Mouse (Mus musculus) heart, embryonic 16.5 days (tissue): Measurements from ENCODE around the gene 9230110F15Rik. TPM values are rescaled to one million over a fixed set of nuclear protein-coding genes. Genes with fewer than 3 reads are reported as not detected.
"Not testable (repeated sequence)": the region's sequence is repeated elsewhere in the genome, so short reads cannot be mapped to it uniquely, and the experiment has no call there.

Source experiments
- ATAC-seq: fragments of 200-750 bp; cut with Nextera tagmentation; replicated peaks from 2 replicates; pipeline ENCODE4 v1.8.0; 2017; ENCODE audit warnings: moderate number of reproducible peaks; ENCODE audit not compliant: insufficient read depth, low FRiP score; ENCODE audit errors: extremely low read depth
- H3K27ac ChIP-seq: fragments of 300-500 bp; sonication (generic); 2 replicates; pipeline ENCODE4 v1.5.1; 2014; ENCODE audit warnings: mild to moderate bottlenecking, low read length, control low read depth, moderate library complexity
- H3K27me3 ChIP-seq: fragments of 300-500 bp; sonication (generic); 2 replicates; pipeline ENCODE4 v1.6.1; 2014; ENCODE audit warnings: low read length, mixed read lengths; ENCODE audit not compliant: control insufficient read depth, insufficient read depth
- H3K36me3 ChIP-seq: fragments of 300-500 bp; sonication (generic); 2 replicates; pipeline ENCODE4 v1.6.1; 2014; ENCODE audit not compliant: control insufficient read depth, insufficient read depth
- H3K4me1 ChIP-seq: fragments of 300-500 bp; sonication (generic); 2 replicates; pipeline ENCODE4 v1.6.1; 2014; ENCODE audit warnings: low read length, mixed read lengths; ENCODE audit not compliant: control insufficient read depth, insufficient read depth
- H3K4me2 ChIP-seq: fragments of 300-500 bp; sonication (generic); 2 replicates; pipeline ENCODE4 v1.6.1; 2014; ENCODE audit warnings: low read depth, mild to moderate bottlenecking, control low read depth, low read length
- H3K4me3 ChIP-seq: fragments of 300-500 bp; sonication (generic); 2 replicates; pipeline ENCODE4 v1.5.1; 2014; ENCODE audit warnings: mild to moderate bottlenecking, control low read depth, low read length
- H3K9ac ChIP-seq: fragments of 300-500 bp; sonication (generic); 2 replicates; pipeline ENCODE4 v1.6.1; 2014; ENCODE audit warnings: low read length, control low read depth
- H3K9me3 ChIP-seq: fragments of 300-500 bp; sonication (generic); replicated peaks from 2 replicates; pipeline ENCODE4 v1.6.1; 2016; ENCODE audit warnings: low read length; ENCODE audit not compliant: control insufficient read depth
- WGBS: fragments of 180-500 bp; shearing (Covaris S2); extraction: QIAGEN DNeasy Blood & Tissue Kit; methylation state at CpG from one replicate; pipeline ENCODE4 v1.1.7; 2014; 5-methylcytosine and 5-hydroxymethylcytosine counted together
- polyA plus RNA-seq: library from polyadenylated mRNA; unstranded; fragments of >200 nt; fragmentation: Nextera tagmentation; extraction: Ambion mirVana; gene quantifications from 2 replicates; pipeline ENCODE4 v1.2.1, GENCODE M21; 2015

Gene 9230110F15Rik
- polyA plus RNA-seq, result not detected in 2 replicates

DNA sequence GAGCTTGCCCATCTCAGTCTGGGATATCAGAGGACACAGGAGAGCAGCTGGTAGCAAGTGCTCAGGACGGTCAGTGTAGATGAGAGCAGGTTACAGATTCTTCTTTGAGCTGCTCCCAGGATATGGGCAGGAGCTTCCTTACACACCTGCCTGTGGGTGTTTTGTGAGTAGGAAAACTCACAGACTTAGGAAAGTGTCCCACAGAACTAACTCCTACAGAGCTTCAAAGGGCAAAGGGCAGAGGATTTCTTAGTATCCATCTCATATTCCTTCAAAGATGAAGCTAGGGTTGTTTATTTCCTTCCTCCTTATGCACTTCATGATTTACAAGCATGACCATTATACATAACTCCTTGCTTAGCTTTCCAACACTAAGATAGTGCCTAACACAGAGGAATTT is at the start of gene 9230110F15Rik:
TSS of gene 9230110F15Rik (minus strand) at position 101 of the 400 bp plus-strand sequence.
- H3K9me3 ChIP-seq, result no peaks in the 10 kb centered on the region
- H3K27me3 ChIP-seq, result no peaks in the 10 kb centered on the region
- no peak within 1 kb of the TSS for H3K4me2 ChIP-seq
- ATAC-seq, result no peak
- no peak within 1 kb of the TSS for H3K27ac ChIP-seq
- no peak within 1 kb of the TSS for H3K4me3 ChIP-seq
- H3K9ac ChIP-seq, result no peak within 1 kb of the TSS
- H3K4me1 ChIP-seq, result no peaks in the 10 kb centered on the region
- no peaks in the 10 kb centered on the region for H3K36me3 ChIP-seq
- 56% methylated on average over 1 of the region's 1 CpGs for WGBS

DNA sequence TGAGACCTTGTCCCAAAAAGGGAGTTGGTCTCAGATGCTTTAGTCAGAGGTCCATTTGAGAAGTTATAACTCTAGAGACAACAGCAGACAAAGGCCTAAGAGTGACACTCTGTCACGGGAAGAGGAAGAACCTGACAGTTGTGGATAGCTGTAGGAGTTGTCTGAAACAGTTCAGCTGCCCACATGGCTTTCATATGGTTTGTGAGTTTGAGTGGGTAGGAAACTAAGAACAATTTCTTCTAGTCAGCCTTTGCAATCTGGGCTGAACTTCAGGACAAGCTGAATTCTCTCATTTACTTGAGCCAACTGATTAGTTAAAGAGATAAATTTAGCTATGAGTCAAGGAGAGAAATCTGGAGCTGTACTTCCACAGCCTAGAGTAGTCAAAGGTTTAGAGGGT is 49.2 kb upstream of the 9230110F15Rik start:
- not testable (repeated sequence) for H3K4me2 ChIP-seq, H3K27ac ChIP-seq, H3K4me3 ChIP-seq, H3K9ac ChIP-seq, H3K4me1 ChIP-seq, H3K36me3 ChIP-seq, ATAC-seq, H3K27me3 ChIP-seq, H3K9me3 ChIP-seq
- WGBS, result 46% methylated on average over 1 of the region's 1 CpGs

DNA sequence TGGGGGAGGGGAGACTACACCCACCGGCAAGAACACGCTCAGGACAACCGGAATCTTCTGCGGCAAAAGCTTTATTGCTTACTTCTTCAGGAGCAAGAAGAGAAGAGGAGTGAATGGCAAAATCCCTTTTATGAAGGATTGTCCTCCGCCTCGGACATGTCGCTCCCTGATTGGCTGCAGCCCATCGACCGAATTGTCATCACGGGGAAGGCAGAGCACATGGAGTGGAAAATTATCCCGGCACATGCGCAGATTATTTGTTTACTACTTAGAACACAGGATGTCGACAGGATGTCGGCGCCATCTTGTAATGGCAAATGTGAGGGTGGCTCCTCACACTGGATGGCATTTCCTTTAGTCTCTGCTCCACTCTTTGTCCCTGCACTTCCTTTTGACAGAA is 26.1 kb downstream of the 9230110F15Rik start:
- 90% methylated on average over 15 of the region's 15 CpGs for WGBS
- H3K9me3 ChIP-seq, ATAC-seq, H3K27ac ChIP-seq, H3K4me2 ChIP-seq, H3K9ac ChIP-seq, H3K27me3 ChIP-seq, H3K4me1 ChIP-seq, H3K4me3 ChIP-seq, H3K36me3 ChIP-seq: not testable (repeated sequence)

DNA sequence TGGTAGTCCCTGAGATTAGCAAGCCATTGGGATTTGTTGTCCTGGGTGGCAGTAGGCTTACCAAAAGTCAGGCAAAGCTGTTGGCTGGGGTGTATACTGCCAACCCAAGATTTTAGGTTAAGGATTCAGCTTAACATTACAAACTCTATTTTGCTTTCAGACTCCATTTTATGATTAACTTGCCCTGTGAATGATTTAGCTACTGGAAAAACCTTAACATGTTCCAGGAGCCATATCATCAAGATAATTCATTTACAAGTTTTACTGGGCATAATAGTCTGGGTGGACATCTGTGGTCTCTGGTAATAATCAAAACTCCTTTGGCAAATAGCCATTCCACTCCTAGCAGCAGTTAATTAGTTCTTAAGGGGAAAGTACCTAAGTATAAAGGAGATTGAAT is 45.8 kb downstream of the 9230110F15Rik start:
- Histone ChIP-seq H3K36me3 (no peaks in the 10 kb centered on the region), H3K4me1 (no peaks in the 10 kb centered on the region), H3K4me3 (no peak overlapping the region), H3K27me3 (no peaks in the 10 kb centered on the region), H3K4me2 (no peak overlapping the region), H3K27ac (no peak overlapping the region), H3K9ac (no peak overlapping the region), H3K9me3 (0 out of 2 replicates have a peak, but pooled peaks cover 6% of the 10 kb centered on the region)
- no peak for ATAC-seq

DNA sequence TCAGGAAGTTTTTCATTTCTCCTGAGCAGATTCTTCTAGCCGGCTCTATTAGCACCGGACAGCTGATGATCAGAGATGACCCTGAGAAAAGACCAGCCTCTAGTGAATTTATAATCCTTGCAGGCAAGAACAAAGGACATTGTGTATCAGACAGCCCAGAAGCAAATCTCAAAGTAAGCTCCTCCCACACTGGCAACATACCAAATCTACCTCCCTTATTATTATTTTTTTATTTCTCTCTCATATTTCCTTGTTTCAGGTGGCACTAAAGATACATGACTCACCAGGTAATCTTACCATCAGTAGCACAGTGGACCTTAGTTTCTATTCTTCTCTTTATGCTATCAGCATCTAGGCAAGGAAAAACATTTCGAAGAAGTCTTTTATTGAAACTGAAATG is 53.9 kb downstream of the 9230110F15Rik start, which contains the start of the genes Gm27235 and D730048I06Rik:
TSS of gene Gm27235 (minus strand) at position 101 of the 400 bp plus-strand sequence.
TSS of gene D730048I06Rik (minus strand) at position 112 of the 400 bp plus-strand sequence.
- Histone ChIP-seq H3K9ac (no peak within 1 kb of the TSS), H3K27ac (no peak within 1 kb of the TSS), H3K9me3 (no peaks in the 10 kb centered on the region; the same call in 1 of the 2 replicates), H3K4me2 (no peak within 1 kb of the TSS), H3K36me3 (no peaks in the 10 kb centered on the region), H3K4me3 (no peak within 1 kb of the TSS), H3K27me3 (no peaks in the 10 kb centered on the region), H3K4me1 (no peaks in the 10 kb centered on the region)
- WGBS, result 82% methylated on average over 3 of the region's 3 CpGs
- ATAC-seq, result no peak

Other genes starting within 250 kb of the 9230110F15Rik start
- gene Pate4, start 232.2 kb downstream of the 9230110F15Rik start, polyA plus RNA-seq, result not detected in 2 replicates
- gene Pate3, start 195.9 kb downstream of the 9230110F15Rik start, polyA plus RNA-seq, result not detected in 2 replicates
- gene Pate1, start 156.8 kb downstream of the 9230110F15Rik start, polyA plus RNA-seq, result not detected in 2 replicates
- not detected in 2 replicates for gene Gm17677, start 103.1 kb downstream of the 9230110F15Rik start, polyA plus RNA-seq
- not detected in 2 replicates for gene Gm17727, start 66.0 kb downstream of the 9230110F15Rik start, polyA plus RNA-seq
- gene Gm27235, start 54.0 kb downstream of the 9230110F15Rik start, polyA plus RNA-seq, result not detected in 2 replicates
- not detected in 2 replicates for gene D730048I06Rik, start 54.0 kb downstream of the 9230110F15Rik start, polyA plus RNA-seq
- not detected in 2 replicates for gene 9230113P08Rik, start 64.3 kb upstream of the 9230110F15Rik start, polyA plus RNA-seq